Mouse (Mus musculus): ENCODE data around the gene Gm4567. TPM values are rescaled to one million over a fixed set of nuclear protein-coding genes. Genes with fewer than 3 reads are reported as not detected.
"Not testable (repeated sequence)": the region's sequence is repeated elsewhere in the genome, so short reads cannot be mapped to it uniquely, and the experiment has no call there.

Gm4567 gene
- not detected in 2 replicates for polyA plus RNA-seq (2012; ENCODE audit: insufficient read depth, insufficient read length, missing spikeins)

DNA sequence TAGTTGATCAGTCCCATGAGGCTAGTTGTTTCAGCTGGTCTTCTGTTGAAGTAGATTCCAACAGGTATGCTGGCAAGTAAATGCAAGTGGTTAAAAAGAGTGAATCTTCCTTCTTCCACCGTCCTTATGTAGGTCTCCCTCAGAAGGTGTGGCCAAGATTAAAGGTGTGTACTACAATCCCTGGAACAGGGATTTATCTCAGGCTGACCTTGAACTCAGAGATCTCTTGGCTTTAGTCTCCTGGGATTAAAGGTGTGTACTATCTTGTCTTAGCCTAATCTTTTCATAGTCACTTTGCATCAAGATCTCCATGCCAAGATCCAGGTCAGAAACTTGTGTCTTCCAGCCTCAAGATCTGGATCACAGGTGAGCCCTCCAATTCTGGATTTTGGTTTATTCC lies at the start of gene Gm4567:
TSS of gene Gm4567 (minus strand) at position 101 of the 400 bp plus-strand sequence.
- H3K4me3 ChIP-seq (ENCODE audit: insufficient read depth, low read depth, low read length); H3K4me1 ChIP-seq (ENCODE audit: control insufficient read depth, insufficient read depth, insufficient read length, low read length); H3K27ac ChIP-seq (replicated peaks; ENCODE audit: low read depth, low read length): not testable (repeated sequence)

DNA sequence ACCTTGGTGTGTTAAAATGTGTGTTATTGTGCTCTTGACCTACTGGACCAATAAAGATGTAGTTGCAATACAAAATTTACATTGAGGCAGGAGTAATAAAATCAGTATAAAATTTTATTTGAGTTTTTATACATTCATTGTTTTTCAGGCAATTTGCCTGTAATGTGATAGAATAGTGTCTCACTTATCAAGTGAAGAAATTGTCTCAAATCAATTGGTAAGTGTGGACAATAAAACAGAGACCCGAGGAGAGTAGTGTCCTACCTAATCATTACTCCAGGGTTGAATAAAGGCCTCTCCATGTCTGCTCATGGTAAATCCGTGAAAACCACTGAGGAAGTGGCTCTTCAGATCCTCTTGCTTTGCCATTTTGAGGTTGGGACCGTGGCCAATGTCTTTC lies 41.9 kb upstream of the Gm4567 start, which contains the start of gene Vmn1r157:
TSS of gene Vmn1r157 (plus strand) at position 301 of the 400 bp plus-strand sequence.
- not testable (repeated sequence) for H3K4me1 ChIP-seq (ENCODE audit: control insufficient read depth, insufficient read depth, insufficient read length, low read length); H3K27ac ChIP-seq (replicated peaks; ENCODE audit: low read depth, low read length); H3K4me3 ChIP-seq (ENCODE audit: insufficient read depth, low read depth, low read length)

GRCm38 (mm10) chr7:22692217-22692616 lies 27.3 kb downstream of the Gm4567 start, which contains the start of gene Gm8693:
Gene Gm8693, minus strand, starts transcription at chr7:22692317.
- not testable (repeated sequence) for H3K4me1 ChIP-seq (ENCODE audit: control insufficient read depth, insufficient read depth, insufficient read length, low read length); H3K27ac ChIP-seq (replicated peaks; ENCODE audit: low read depth, low read length); H3K4me3 ChIP-seq (ENCODE audit: insufficient read depth, low read depth, low read length)

Other genes with a start within 250 kb of the Gm4567 start
- not detected in 2 replicates for gene Vmn1r151, start 220.0 kb downstream of the Gm4567 start, polyA plus RNA-seq (2012; ENCODE audit: insufficient read depth, insufficient read length, missing spikeins)
- not detected in 2 replicates for gene Vmn1r152, start 196.7 kb downstream of the Gm4567 start, polyA plus RNA-seq (2012; ENCODE audit: insufficient read depth, insufficient read length, missing spikeins)
- not detected in 2 replicates for gene Gm8677, start 184.8 kb downstream of the Gm4567 start, polyA plus RNA-seq (2012; ENCODE audit: insufficient read depth, insufficient read length, missing spikeins)
- gene Gm4201, start 154.4 kb downstream of the Gm4567 start, polyA plus RNA-seq (2012; ENCODE audit: insufficient read depth, insufficient read length, missing spikeins), result not detected in 2 replicates
- not detected in 2 replicates for gene Gm4565, start 131.6 kb downstream of the Gm4567 start, polyA plus RNA-seq (2012; ENCODE audit: insufficient read depth, insufficient read length, missing spikeins)
- not detected in 2 replicates for gene Vmn1r155, start 61.7 kb downstream of the Gm4567 start, polyA plus RNA-seq (2012; ENCODE audit: insufficient read depth, insufficient read length, missing spikeins)
- not detected in 2 replicates for gene Gm8693, start 27.4 kb downstream of the Gm4567 start, polyA plus RNA-seq (2012; ENCODE audit: insufficient read depth, insufficient read length, missing spikeins)
- not detected in 2 replicates for gene Vmn1r157, start 42.0 kb upstream of the Gm4567 start, polyA plus RNA-seq (2012; ENCODE audit: insufficient read depth, insufficient read length, missing spikeins)
- not detected in 2 replicates for gene Vmn1r158, start 71.1 kb upstream of the Gm4567 start, polyA plus RNA-seq (2012; ENCODE audit: insufficient read depth, insufficient read length, missing spikeins)
- not detected in 2 replicates for gene Vmn1r159, start 123.9 kb upstream of the Gm4567 start, polyA plus RNA-seq (2012; ENCODE audit: insufficient read depth, insufficient read length, missing spikeins)
- not detected in 2 replicates for gene Vmn1r160, start 151.5 kb upstream of the Gm4567 start, polyA plus RNA-seq (2012; ENCODE audit: insufficient read depth, insufficient read length, missing spikeins)